Mouse (Mus musculus): Measurements from ENCODE around the gene A4gnt. TPM values are rescaled to one million over a fixed set of nuclear protein-coding genes. Genes with fewer than 3 reads are reported as not detected.

Gene A4gnt
- total RNA-seq, 2 experiments from 2014 or later: not detected

DNA sequence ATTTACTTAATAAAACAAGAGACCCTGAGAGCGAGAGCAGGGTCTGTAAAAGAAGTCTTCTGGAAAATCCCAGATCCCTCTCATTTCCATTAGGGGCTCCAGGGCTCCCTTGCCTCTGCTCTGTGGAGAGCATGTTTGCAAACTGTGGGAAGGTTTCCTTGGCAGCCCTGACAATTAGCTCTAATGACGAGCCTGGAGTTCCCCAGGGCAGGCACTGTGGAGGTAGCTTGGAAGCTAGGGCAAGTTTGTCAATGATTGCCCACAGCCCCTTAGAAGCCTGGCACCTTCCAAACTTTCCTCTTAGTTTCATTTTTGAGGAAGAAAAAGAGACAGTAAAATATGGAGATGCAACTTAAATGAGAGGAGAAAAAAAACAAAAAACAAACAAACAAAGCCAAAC is 19.5 kb downstream of the A4gnt start:
- DNase-seq (ENCODE audit: extremely low spot score in 1 of 2, low spot score in 1 of 2): peak in 1 of 2 experiments; percentile 12

DNA sequence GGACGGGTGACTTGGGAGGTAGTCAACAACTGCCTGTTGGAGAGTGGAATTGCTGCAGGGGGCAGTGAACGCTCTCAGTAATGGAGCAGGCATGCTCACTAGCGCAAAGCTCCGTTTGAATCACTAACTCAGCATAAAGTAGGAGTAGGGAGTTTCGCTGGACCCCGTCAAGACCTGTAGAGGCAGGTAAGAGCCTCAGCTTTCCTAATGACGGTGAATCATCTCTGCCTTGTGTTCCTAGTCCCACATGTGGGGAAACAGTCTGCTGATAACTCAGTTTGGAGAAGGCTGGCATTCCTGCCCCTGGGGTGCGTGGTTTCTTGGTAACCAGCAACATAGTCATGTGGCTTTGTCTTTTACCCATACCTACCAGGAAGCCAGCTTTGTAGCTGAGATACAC is 20.0 kb downstream of the A4gnt start:
- no peak for DNase-seq (ENCODE audit: extremely low spot score in 1 of 2, low spot score in 1 of 2)

DNA sequence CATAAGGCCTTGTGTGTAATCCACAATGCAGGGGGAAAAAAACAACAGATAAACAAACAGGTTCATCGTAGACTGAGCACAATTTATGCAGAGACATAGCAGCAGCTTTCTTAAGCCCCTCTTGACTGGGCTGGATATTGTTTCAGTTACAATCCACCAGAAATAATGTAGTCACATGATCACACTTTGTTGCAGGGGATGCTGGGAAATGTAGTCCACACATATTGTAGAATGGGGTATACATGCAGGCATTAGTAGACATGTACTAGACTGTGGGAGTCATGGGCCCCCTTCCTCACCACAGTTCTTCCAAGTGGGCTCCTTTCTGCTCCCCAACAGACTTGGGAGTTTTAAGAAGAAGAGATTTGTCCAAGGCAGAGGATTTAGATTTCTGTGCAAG is 24.5 kb downstream of the A4gnt start:
- DNase-seq (ENCODE audit: extremely low spot score in 1 of 2, low spot score in 1 of 2): no peak

DNA sequence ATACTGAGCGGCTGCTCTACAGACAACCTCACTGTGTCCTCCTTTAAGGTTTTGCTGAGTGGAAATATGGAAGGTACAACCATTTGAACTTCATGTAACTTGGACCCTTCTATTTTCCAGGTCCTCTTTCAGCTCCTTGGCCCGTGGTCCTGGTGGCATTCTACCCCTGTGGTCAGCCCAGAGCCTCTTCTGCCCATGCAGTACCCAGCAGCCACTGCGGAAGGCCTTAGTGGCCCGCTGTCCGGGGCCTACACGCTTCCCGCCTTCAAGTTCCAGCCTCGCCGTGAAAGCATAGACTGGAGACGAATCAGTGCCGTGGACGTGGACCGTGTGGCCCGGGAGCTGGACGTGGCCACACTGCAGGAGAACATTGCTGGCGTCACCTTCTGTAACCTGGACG is 24.9 kb downstream of the A4gnt start:
- no peak for DNase-seq (ENCODE audit: extremely low spot score in 1 of 2, low spot score in 1 of 2)

DNA sequence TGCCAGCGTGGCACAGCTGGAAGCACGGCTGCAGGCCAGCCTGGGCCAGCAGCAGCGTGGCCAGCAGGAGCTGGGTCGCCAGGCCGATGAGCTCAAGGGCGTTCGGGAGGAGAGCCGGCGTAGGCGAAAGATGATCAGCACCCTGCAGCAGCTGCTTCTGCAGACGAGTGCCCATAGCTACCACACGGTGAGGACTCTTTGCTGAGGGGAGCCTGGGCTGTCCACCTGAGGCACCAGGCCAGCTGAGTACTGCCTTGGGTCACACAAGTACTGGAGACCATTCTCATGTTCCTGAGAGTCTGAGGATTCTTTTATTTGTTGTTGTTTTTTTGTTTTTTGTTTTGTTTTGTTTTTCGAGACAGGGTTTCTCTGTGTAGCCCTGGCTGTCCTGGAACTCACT is 25.4 kb downstream of the A4gnt start:
- no peak for DNase-seq (ENCODE audit: extremely low spot score in 1 of 2, low spot score in 1 of 2)

DNA sequence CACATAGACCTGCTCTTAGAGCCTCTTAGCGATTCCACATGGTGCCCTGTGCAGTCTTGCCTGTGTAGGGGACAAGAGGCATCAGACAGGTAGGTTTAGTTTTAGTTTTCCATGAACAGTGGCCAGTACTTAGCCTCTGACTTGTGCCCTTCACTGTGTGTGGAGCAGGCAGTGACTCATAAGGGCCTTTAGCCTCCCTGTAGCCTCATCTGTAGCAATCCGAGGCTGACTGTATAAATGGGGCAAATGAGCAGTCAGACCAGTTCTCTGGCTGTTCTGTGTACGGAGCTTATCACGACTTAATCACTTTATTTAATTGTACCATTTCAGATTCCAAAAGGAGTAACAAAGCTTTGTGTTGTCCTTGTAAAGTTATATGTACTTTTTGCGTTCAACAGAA is 27.7 kb downstream of the A4gnt start:
- DNase-seq (ENCODE audit: extremely low spot score in 1 of 2, low spot score in 1 of 2): no peak

DNA sequence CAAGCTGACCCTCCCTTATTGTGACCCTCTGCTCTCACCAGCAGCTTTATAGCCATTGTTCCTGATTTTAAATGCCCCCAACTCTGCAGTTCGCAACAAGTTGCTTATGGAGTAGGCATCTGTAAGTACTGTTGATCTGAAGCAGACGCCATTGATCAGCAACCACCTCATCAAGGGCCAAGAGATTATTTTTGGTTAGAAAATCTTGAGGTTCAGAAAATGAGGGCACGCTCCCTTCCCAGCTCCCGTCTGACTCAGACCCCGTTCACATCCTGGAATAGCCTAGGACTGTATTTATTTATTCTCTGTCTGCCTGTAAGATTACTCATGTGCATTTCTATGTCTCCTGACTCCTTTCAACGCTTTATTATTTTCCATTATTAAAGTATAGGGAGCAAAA is 33.1 kb downstream of the A4gnt start:
- no peak for DNase-seq (ENCODE audit: extremely low spot score in 1 of 2, low spot score in 1 of 2)

DNA sequence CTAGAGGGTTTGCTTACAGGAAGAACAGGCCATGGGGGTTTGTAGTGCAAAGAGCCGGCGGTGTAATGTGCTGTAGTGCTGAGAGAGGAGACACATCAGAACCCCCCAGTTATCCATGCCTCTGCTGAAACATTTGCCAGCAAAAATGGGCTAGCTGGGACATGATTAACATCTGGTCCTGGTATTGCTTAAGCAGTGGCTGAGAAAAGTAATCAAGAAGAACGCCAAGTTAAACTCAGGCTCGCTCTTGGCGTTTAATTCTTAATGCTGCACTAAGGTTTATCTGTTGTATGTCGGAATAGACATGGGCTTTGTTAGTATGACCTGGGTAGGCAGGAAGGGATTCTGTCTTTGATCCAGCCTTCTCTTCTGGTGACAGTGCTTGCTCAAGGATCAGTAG is 33.8 kb downstream of the A4gnt start:
- no peak for DNase-seq (ENCODE audit: extremely low spot score in 1 of 2, low spot score in 1 of 2)

DNA sequence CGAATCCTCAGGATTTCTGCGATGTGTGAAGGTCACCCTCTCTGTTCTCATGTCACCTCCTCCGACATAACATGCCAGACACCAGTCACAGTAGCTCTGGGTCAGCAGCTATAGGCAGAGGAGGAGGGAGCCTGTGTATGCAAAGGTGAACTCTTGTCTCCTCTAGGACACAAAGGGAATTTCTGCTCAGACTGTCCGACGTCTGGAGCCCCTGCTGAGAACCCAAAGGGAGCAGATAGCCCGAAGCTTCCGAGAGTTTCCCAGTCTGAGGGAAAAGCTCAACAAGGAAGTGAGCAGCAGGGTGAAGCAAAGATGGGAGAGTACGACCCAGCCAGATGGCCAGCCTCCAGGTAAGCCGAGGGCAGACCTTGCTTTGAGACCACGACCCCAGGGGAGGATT is 48.5 kb downstream of the A4gnt start:
- DNase-seq (ENCODE audit: extremely low spot score in 1 of 2, low spot score in 1 of 2): no peak

DNA sequence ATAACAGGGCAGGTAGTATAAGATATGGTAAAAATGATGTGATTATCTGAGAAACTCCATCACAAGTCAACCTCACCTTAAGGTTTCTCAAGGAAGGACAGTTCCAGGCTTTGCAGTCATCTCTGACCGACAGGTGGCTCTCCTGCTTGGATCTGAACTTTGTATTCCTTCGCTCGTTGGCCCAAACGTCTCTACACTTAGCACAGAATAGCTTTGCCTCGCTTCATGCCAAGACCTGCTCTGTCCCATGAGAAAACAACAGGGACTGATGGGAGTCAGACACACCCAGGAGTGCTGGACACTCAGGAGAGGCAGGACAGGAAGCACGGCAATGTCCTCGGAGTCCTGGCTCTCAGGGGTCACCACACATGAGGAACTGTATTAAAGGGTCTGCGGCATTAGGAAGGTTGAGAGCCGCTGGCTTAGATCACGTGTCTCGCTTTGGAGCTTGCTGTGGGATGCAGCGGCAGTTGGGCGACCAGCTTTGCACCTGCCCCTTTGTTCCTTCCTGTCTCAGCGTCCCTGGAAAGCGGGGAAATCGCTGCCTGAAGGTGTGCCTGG is 49.4 kb downstream of the A4gnt start:
- no peak for DNase-seq (ENCODE audit: extremely low spot score in 1 of 2, low spot score in 1 of 2)

DNA sequence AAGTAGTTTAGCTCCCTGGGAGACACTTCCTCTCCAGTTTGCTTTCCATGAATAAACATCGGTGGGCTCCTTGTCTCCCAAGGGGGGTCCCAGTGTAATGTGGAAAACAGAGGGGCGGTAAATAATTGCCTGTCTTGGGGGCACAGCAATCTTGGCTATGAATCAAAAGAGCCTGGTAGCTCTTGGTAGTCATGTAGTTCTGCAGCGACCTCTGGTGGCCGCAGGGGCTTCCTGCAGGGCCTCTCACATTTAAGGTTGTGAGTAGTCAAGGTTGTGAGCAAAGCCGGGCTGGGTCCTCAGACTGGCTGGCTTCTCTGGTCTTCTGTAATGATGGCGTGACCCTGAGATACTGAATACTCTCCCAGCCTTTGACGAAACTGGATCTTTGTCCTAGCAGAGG is 50.1 kb downstream of the A4gnt start:
- peak; percentile 54 to 79 for DNase-seq (ENCODE audit: extremely low spot score in 1 of 2, low spot score in 1 of 2)

DNA sequence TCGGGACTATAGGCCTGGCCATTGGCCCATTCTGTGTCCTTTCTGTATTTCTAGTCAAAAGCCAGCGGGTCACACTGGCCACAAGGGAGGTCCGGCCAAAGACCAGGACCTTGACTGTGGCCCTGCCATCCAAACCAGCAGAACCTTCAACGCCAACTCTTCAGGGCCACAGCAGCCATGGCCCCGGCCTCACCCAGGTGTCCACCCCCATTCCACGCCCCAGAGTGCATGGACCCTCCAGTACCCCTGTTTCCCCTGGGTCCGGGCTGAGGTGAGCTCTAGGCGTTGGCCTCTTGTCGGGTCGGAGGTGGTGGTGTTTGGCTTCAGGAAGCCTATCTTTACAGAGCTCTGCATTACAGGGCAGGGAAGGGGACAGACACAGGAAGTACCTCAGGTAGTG is 50.6 kb downstream of the A4gnt start:
- no peak for DNase-seq (ENCODE audit: extremely low spot score in 1 of 2, low spot score in 1 of 2)

DNA sequence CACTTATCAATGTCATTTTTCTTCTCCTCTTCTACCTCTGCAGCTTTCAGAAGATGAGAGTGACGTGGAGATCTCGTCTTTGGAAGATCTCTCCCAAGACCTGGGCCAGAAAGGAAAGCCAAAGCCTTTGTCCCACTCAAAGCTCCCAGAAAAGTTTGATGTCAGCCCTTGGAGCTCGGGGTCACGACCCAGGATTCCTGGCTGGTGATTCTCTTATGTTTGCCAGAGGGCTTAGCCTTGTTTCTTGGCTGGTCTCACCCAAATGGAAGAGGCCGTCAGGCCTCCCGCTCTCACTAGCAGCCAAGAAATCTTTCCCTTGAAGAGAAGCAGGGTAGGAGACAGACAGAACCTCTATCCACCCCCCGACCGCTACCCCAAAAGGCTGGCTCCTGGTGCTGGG is 55.3 kb downstream of the A4gnt start:
- no peak for DNase-seq (ENCODE audit: extremely low spot score in 1 of 2, low spot score in 1 of 2)

DNA sequence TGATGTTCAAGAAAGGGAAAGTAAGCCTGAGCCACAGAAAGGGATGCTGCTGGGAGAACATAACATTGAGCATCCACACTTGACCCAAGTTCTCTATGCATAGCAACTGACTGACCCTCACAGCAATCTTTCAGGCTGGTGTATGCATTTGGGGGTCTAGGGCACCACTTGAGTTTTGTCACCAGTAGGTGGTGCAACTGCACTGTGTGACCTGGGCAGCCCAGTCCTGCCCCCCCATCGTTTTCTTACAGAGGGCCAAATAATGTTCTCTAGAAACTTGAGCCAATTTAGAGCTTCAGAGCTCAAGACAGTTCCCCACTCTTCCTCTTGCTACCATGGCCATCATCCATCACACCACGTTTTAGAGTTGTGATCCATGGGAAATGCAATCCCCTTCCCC is 59.3 kb downstream of the A4gnt start:
- DNase-seq (ENCODE audit: extremely low spot score in 1 of 2, low spot score in 1 of 2): no peak

Other genes with a start within 250 kb of the A4gnt start
- 100 to 1,000 TPM; 134 to 138 TPM for gene Mras, start 175.1 kb upstream of the A4gnt start, total RNA-seq (2021)
- under 1 TPM; 0.30 to 0.56 TPM for gene Nme9, start 161.0 kb upstream of the A4gnt start, total RNA-seq (2021)
- gene Armc8, start 43.6 kb upstream of the A4gnt start, total RNA-seq (2021): 10 to 100 TPM; 50.8 to 57.2 TPM
- gene Dbr1, start 36.7 kb upstream of the A4gnt start, total RNA-seq (2021): 10 to 100 TPM; 13.5 to 14.3 TPM
- 10 to 100 TPM; 22.6 to 25.3 TPM for gene Dzip1l, start 17.0 kb downstream of the A4gnt start, total RNA-seq (2021)
- not detected for gene Cldn18, start 104.8 kb downstream of the A4gnt start, total RNA-seq (2021)